Mouse (Mus musculus) bone marrow macrophage, adult 2 months (primary cell): ENCODE results near the gene Fanci.

Experiments used
- CTCF ChIP-seq: IDR thresholded peaks from 2 replicates; pipeline ENCODE4 v1.5.1; 2012; ENCODE audit warnings: low read depth, mild to moderate bottlenecking, low read length, moderate library complexity
- POLR2A ChIP-seq: IDR thresholded peaks from 2 replicates; pipeline ENCODE4 v1.6.1; 2012; ENCODE audit warnings: mild to moderate bottlenecking, low read depth, low read length, borderline replicate concordance

DNA sequence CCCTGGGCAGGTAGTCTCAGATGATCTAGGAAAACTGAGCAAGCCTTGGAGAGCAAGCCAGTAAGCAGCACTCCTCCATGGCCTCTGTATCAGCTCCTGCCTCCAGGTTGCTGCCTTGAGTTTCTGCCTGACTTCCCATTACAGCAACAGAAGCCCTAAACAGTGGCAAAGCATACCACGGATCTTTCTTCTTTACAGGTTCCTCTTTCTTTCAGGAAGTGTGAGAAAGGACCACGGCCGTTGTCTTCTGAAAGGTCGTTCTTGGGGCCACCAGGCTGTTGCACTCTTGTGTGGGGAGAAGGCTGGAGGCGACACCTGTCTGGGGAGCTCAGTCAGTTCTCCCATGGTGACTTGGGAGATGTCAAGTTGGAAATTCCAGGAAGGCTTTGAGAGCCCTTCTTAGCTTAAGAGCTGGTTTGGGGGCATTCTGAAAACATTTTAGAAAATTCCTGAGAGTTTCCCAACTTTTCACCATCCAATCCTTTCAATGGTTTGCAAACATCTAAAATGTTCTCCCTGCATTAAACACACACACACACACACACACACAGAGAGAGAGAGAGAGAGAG lies 83.2 kb downstream of the Fanci start:
- TF ChIP-seq POLR2A = no peak
- TF ChIP-seq CTCF = no peak
